In genomic region chr9:72797136-72797621, GRCm38 (mm10) we compare ENCODE assay signal across 8 mouse cellular contexts. TPM values are rescaled to one million over a fixed set of nuclear protein-coding genes. Genes with fewer than 3 reads are reported as not detected.
DNase-seq lines count a peak whose midpoint lies in the region; ATAC-seq and TF ChIP-seq lines count a peak whose summit lies in the region.

No protein-coding gene starts in this region.

- WGBS in heart, postnatal 0 days, result 43% methylated on average over 9 of the region's 9 CpGs
- 33% methylated on average over 9 of the region's 9 CpGs for WGBS in lung, embryonic 16.5 days
- 58% methylated on average over 9 of the region's 9 CpGs for WGBS in midbrain, embryonic 16.5 days

- no peaks in the 10 kb centered on the region; the same call in 1 of the 2 replicates for H3K9me3 ChIP-seq in heart, postnatal 0 days (replicated peaks; ENCODE audit: control insufficient read depth, low read length)
- H3K9me3 ChIP-seq in lung, embryonic 16.5 days (ENCODE audit: control insufficient read depth, low read length), result no peaks in the 10 kb centered on the region
- no peaks in the 10 kb centered on the region for H3K9me3 ChIP-seq in midbrain, embryonic 16.5 days (replicated peaks; ENCODE audit: control insufficient read depth, low read length, poor library complexity, severe bottlenecking)

- peak; percentile 71 for ATAC-seq in heart, postnatal 0 days (ENCODE audit: insufficient read depth, low read depth)
- ATAC-seq in lung, embryonic 16.5 days (ENCODE audit: low read depth), result peak; percentile 86
- no peak for ATAC-seq in midbrain, embryonic 16.5 days

- H3K4me3 ChIP-seq in heart, postnatal 0 days (ENCODE audit: low read depth, low read length), result no peak overlapping the region
- H3K4me3 ChIP-seq in lung, embryonic 16.5 days (ENCODE audit: low read length), result peak overlapping the region; percentile 13
- no peak overlapping the region for H3K4me3 ChIP-seq in midbrain, embryonic 16.5 days (ENCODE audit: low read depth, low read length)

- H3K4me1 ChIP-seq in heart, postnatal 0 days (ENCODE audit: control insufficient read depth, insufficient read depth), result no peaks in the 10 kb centered on the region
- no peaks in the 10 kb centered on the region for H3K4me1 ChIP-seq in lung, embryonic 16.5 days (replicated peaks; ENCODE audit: control insufficient read depth, insufficient read depth, low read length)
- H3K4me1 ChIP-seq in midbrain, embryonic 16.5 days (ENCODE audit: control insufficient read depth, insufficient read depth, low read length), result no peaks in the 10 kb centered on the region

- peak; percentile 69 for DNase-seq in urinary bladder, postnatal 14 days (ENCODE audit: low spot score)
- DNase-seq in urinary bladder, postnatal 4 days (ENCODE audit: low spot score in 2 of 2), result no peak
- peak; percentile 36 for DNase-seq in heart, postnatal 0 days (ENCODE audit: low spot score)
- DNase-seq in thymus, postnatal 36 days, result peak; percentile 56 to 76
- DNase-seq in frontal cortex, adult 2 months (ENCODE audit: extremely low spot score in 1 of 2, low spot score in 1 of 2), result no peak
- DNase-seq in right cerebral cortex, postnatal 14 days, result no peak

- H3K27ac ChIP-seq in heart, postnatal 0 days (ENCODE audit: low read depth), result no peak overlapping the region
- no peak overlapping the region; the same call in 1 of the 2 replicates for H3K27ac ChIP-seq in lung, embryonic 16.5 days (ENCODE audit: low read length)
- no peak overlapping the region for H3K27ac ChIP-seq in midbrain, embryonic 16.5 days (ENCODE audit: low read length)

- no peaks in the 10 kb centered on the region for H3K27me3 ChIP-seq in heart, postnatal 0 days (ENCODE audit: control insufficient read depth, insufficient read depth, low read length)
- H3K27me3 ChIP-seq in lung, embryonic 16.5 days (ENCODE audit: control insufficient read depth, insufficient read depth, low read depth, low read length), result no peaks in the 10 kb centered on the region
- no peaks in the 10 kb centered on the region for H3K27me3 ChIP-seq in midbrain, embryonic 16.5 days (ENCODE audit: control insufficient read depth, insufficient read depth, low read depth, low read length)

- TF ChIP-seq CTCF in heart, postnatal 0 days (IDR thresholded peaks at IDR 0.05; ENCODE audit: low read depth), result no peak

- no peaks in the 10 kb centered on the region for H3K36me3 ChIP-seq in heart, postnatal 0 days (replicated peaks; ENCODE audit: control insufficient read depth, insufficient read depth, low read length)
- H3K36me3 ChIP-seq in lung, embryonic 16.5 days (ENCODE audit: control insufficient read depth, insufficient read depth, low read length), result no peaks in the 10 kb centered on the region
- H3K36me3 ChIP-seq in midbrain, embryonic 16.5 days (ENCODE audit: control insufficient read depth, insufficient read depth, low read length), result no peaks in the 10 kb centered on the region

- no peak overlapping the region for H3K4me2 ChIP-seq in heart, postnatal 0 days (ENCODE audit: low read depth, low read length)
- peak overlapping the region; percentile 25; the same call in 1 of the 2 replicates for H3K4me2 ChIP-seq in lung, embryonic 16.5 days (ENCODE audit: low read depth, low read length)
- H3K4me2 ChIP-seq in midbrain, embryonic 16.5 days (ENCODE audit: low read length), result no peak overlapping the region

- no peak for TF ChIP-seq EP300 in heart, postnatal 0 days (IDR thresholded peaks at IDR 0.05; ENCODE audit: low read depth)

- H3K9ac ChIP-seq in heart, postnatal 0 days (replicated peaks; ENCODE audit: low read depth, low read length), result no peak overlapping the region
- H3K9ac ChIP-seq in lung, embryonic 16.5 days (ENCODE audit: low read length), result no peak overlapping the region
- no peak overlapping the region for H3K9ac ChIP-seq in midbrain, embryonic 16.5 days (ENCODE audit: low read depth, low read length)

RNA-seq across cellular contexts. Expression of gene Prtg, which starts 9.5 kb away (rescaled TPM):
- total RNA-seq in heart, postnatal 0 days (2014; rRNA removed; ENCODE audit: low replicate concordance), result 0.04 and 0.73 TPM in 2 replicates
- 0.15 and 0.31 TPM in 2 replicates for polyA plus RNA-seq in heart, postnatal 0 days (2015; fragmentation: Nextera tagmentation; extraction: Ambion mirVana)
- 0.34 and 0.40 TPM in 2 replicates for polyA plus RNA-seq in lung, embryonic 16.5 days (2015; fragmentation: Nextera tagmentation; extraction: Ambion mirVana)
- 1.2 and 1.4 TPM in 2 replicates for polyA plus RNA-seq in frontal cortex, adult 2 months (2012; rRNA removed)
- polyA plus RNA-seq in midbrain, embryonic 16.5 days (2015; fragmentation: Nextera tagmentation; extraction: Ambion mirVana), result 0.41 and 0.56 TPM in 2 replicates

Comparison
In these comparisons a context has a peak if more than half of its experiments do, and no peak if none do; other contexts are left out.
1. DNase-seq: peak in urinary bladder, postnatal 14 days (single experiment), heart, postnatal 0 days (single experiment) and thymus, postnatal 36 days (2 of 2); none in urinary bladder, postnatal 4 days (0 of 2), frontal cortex, adult 2 months (0 of 2) and right cerebral cortex, postnatal 14 days (single experiment).